Mouse (Mus musculus) kidney, adult 2 months (tissue): ENCODE measurements around the gene Pgls.

Experiments used
- CTCF ChIP-seq: fragments of 200-500 bp; conservative IDR thresholded peaks from 2 replicates; pipeline ENCODE4 v1.5.1; 2011; ENCODE audit warnings: low read depth, mild to moderate bottlenecking, control low read depth, low read length, moderate library complexity, mixed read lengths; ENCODE audit not compliant: insufficient read depth, insufficient read length
- POLR2A ChIP-seq: fragments of 200-500 bp; IDR thresholded peaks from one replicate; pipeline ENCODE4 v1.6.1; 2011; ENCODE audit warnings: low read depth, low read length, control low read depth

GRCm38 (mm10) chr8:71567587-71567986 is 24.4 kb upstream of the Pgls start:
- TF ChIP-seq CTCF (no peak), POLR2A (no peak)
